Mouse (Mus musculus) midbrain, postnatal 0 days (tissue): ENCODE measurements around the gene Cfap54. TPM values are rescaled to one million over a fixed set of nuclear protein-coding genes. Genes with fewer than 3 reads are reported as not detected.
A peak's percentile ranks its signal among the peaks of the same experiment; 100 is the strongest.

Source experiments
- ATAC-seq: fragments of 200-750 bp; cut with Nextera tagmentation; 2 replicates; pipeline ENCODE4 v1.8.0; 2017; ENCODE audit warnings: moderate number of reproducible peaks, mild to moderate bottlenecking, moderate TSS enrichment, moderate library complexity; ENCODE audit not compliant: low FRiP score
- DNase-seq: peaks from one replicate; pipeline ENCODE4 v3.0.0-alpha.2; 2015; ENCODE audit warnings: low spot score
- H3K27ac ChIP-seq: fragments of 300-500 bp; sonication (generic); 2 replicates; pipeline ENCODE4 v1.5.1; 2014; ENCODE audit warnings: low read depth, mild to moderate bottlenecking, low read length, mixed read lengths
- H3K27me3 ChIP-seq: fragments of 300-500 bp; sonication (generic); 2 replicates; pipeline ENCODE4 v1.6.1; 2014; ENCODE audit warnings: low read length, control low read depth, mixed read lengths; ENCODE audit not compliant: insufficient read depth
- H3K36me3 ChIP-seq: fragments of 300-500 bp; sonication (generic); 2 replicates; pipeline ENCODE4 v1.6.1; 2014; ENCODE audit warnings: low read length, control low read depth, mixed read lengths; ENCODE audit not compliant: insufficient read depth
- H3K4me1 ChIP-seq: fragments of 300-500 bp; sonication (generic); 2 replicates; pipeline ENCODE4 v1.6.1; 2014; ENCODE audit warnings: mild to moderate bottlenecking, control low read depth, antibody characterized with exemption, low read length, mixed read lengths; ENCODE audit not compliant: insufficient read depth
- H3K4me2 ChIP-seq: fragments of 300-500 bp; sonication (generic); 2 replicates; pipeline ENCODE4 v1.6.1; 2014; ENCODE audit warnings: low read depth, mild to moderate bottlenecking, low read length, mixed read lengths; ENCODE audit not compliant: poor library complexity, severe bottlenecking
- H3K4me3 ChIP-seq: fragments of 300-500 bp; sonication (generic); 2 replicates; pipeline ENCODE4 v1.5.1; 2014; ENCODE audit warnings: low read depth, mild to moderate bottlenecking, low read length, moderate library complexity
- H3K9ac ChIP-seq: fragments of 300-500 bp; sonication (generic); replicated peaks from 2 replicates; pipeline ENCODE4 v1.6.1; 2014; ENCODE audit warnings: mild to moderate bottlenecking, low read length, moderate library complexity, mixed read lengths; ENCODE audit not compliant: poor library complexity, severe bottlenecking
- H3K9me3 ChIP-seq: fragments of 300-500 bp; sonication (generic); 2 replicates; pipeline ENCODE4 v1.6.1; 2016; ENCODE audit warnings: low read length, control low read depth
- CTCF ChIP-seq: IDR thresholded peaks from 2 replicates; pipeline ENCODE4 v1.5.1; 2016; ENCODE audit warnings: antibody characterized with exemption, mild to moderate bottlenecking
- WGBS: fragments of 180-500 bp; shearing (Covaris S2); extraction: QIAGEN DNeasy Blood & Tissue Kit; methylation state at CpG from one replicate; pipeline ENCODE4 v1.1.7; 2014; 5-methylcytosine and 5-hydroxymethylcytosine counted together
- polyA plus RNA-seq: library from polyadenylated mRNA; unstranded; fragments of >200 nt; fragmentation: Nextera tagmentation; extraction: Ambion mirVana; gene quantifications from 2 replicates; pipeline ENCODE4 v1.2.1, GENCODE M21; 2015
- total RNA-seq: library from RNA; depleted of rRNA; stranded (reverse); fragments of >200 nt; gene quantifications from 2 replicates; pipeline ENCODE4 v1.2.3, GENCODE M21; 2014

The Cfap54 gene
- total and polyA plus RNA-seq, 2 experiments from 2014 or later, result 4.2 to 4.9 TPM

DNA sequence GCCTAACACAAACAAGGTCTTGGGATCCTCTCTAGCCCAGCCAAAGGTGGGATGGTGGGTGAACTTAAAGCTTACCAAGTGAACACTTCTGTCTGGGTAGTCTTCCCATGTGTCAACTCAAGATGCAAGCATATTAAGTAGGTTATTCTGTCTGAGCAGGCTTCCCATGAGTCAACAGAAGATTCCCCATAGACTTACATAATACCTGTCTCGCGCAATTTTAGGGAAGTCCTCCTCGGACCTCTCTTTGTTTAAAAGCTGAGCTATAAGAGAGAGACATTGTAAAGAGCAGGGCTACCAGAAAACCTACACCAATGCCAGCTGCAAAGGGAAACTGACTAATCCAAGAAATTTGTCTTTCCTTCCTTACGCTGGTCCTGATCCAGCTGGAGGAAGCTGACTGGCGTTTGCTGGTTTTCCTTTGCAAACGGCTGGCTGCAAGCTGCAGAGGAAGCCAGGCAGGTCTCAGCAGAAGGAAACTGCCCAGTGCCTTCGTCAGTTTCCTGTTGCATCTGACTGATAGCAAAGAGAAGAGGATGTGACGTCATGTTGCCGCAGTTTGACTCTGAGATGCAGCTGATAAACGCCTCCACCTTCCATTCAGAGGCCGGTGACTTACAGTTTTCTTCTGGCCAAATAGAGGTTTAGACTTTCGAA is 42.7 kb upstream of the Cfap54 start:
- no peak for ATAC-seq
- 81% methylated on average over 12 of the region's 12 CpGs for WGBS
- no peak overlapping the region for H3K4me2 ChIP-seq
- TF ChIP-seq CTCF, result no peak
- H3K4me1 ChIP-seq, result no peaks in the 10 kb centered on the region
- H3K4me3 ChIP-seq, result no peak overlapping the region
- no peak overlapping the region for H3K9ac ChIP-seq
- H3K27me3 ChIP-seq, result no peaks in the 10 kb centered on the region
- no peaks in the 10 kb centered on the region for H3K9me3 ChIP-seq
- no peak overlapping the region for H3K27ac ChIP-seq
- DNase-seq, result peak; percentile 19
- no peaks in the 10 kb centered on the region for H3K36me3 ChIP-seq

DNA sequence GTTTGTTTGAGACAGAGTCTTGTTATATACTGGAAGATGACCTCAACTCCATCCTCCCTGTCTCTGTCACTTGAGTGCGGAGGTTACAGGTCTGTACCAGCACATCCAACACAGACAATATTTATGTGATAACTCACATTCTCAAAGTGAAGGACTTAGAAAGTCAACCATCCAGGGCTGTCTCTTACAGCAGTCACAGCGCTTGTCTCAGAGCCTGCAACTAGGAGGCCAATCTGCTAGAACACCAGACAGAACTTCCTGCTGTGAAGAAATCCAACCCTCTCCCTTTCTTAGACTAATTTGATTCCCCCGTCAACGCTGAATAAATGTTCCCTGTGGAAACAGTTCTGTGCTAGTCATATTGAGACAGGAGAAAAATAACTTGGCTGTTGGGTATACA is 41.9 kb upstream of the Cfap54 start:
- no peak overlapping the region for H3K4me2 ChIP-seq
- H3K4me3 ChIP-seq, result no peak overlapping the region
- H3K9me3 ChIP-seq, result no peaks in the 10 kb centered on the region
- H3K9ac ChIP-seq, result no peak overlapping the region
- H3K27ac ChIP-seq, result no peak overlapping the region
- no peaks in the 10 kb centered on the region for H3K4me1 ChIP-seq
- 66% methylated on average over 4 of the region's 4 CpGs for WGBS
- ATAC-seq (no peak), DNase-seq (no peak)
- H3K36me3 ChIP-seq, result no peaks in the 10 kb centered on the region
- TF ChIP-seq CTCF, result no peak
- no peaks in the 10 kb centered on the region for H3K27me3 ChIP-seq

DNA sequence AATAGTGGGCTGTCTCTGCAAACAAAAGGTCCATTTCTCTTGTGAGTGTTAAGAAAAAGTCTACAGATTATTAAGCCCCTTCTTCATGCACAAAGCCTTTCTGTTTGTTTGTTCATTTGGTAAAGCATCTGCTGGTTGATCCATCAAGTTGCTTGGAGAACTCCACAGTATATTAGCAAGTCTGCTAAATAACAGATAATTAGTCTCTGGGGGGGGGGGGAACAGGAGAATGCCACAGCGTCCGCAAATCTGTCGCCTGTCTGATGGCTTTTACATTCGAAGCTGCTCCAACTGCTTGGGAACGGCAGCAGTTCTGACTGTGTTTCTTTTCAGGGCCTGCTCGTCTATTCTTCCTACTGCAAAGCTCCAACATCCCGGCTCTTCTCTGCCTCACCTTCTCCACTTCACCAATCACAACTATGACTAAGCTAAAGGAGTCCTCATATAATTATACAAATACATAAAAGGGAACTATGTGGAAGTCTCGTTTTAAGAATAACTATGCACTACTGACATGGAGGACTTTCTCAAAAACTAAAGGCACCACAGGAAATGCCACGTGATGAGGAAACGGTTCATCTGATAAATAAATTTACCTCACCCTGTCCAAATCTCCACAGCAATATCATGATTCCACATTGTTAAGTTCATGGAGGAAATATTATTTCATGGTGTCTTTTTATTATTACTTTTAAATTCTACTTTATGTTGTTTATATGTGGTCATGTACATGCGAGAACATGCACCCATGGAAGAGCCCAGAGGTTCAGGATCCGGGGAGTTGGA is 41.2 kb upstream of the Cfap54 start:
- Histone ChIP-seq H3K9ac (no peak overlapping the region), H3K27ac (no peak overlapping the region), H3K4me1 (no peaks in the 10 kb centered on the region), H3K36me3 (no peaks in the 10 kb centered on the region), H3K27me3 (no peaks in the 10 kb centered on the region), H3K9me3 (no peaks in the 10 kb centered on the region), H3K4me3 (no peak overlapping the region), H3K4me2 (no peak overlapping the region)
- ATAC-seq (no peak), DNase-seq (no peak)
- no peak for TF ChIP-seq CTCF
- 64% methylated on average over 12 of the region's 12 CpGs for WGBS

DNA sequence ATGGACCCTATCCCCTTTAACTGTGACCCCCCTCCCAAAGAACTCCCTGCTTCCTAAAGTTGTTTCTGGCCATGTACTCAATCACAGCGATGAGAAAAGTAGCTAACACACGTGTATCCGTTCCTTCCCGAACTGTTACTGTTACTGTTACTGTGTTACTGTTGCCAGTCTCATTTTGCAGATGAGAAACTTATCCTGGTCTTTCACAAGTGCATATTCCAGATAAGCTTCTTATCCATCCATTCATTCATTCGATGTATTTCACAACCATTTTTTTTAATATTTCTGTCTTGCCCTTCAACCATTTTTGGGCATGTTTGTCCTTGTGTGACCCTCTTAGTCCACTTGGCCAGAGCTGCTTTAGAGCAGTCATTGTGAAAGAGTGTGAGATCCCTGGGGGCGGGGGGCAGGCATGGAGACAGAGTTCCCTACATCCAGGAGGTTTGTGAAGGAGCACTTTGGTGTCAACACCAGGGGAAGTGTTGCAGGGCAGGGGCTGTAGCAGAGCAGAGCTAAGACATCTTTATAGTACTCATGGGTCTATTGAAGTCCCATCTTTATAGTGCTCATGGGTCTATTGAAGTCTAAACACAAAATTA is 39.9 kb upstream of the Cfap54 start:
- 90% methylated on average over 6 of the region's 6 CpGs for WGBS
- no peak for TF ChIP-seq CTCF
- ATAC-seq (no peak), DNase-seq (no peak)
- Histone ChIP-seq H3K4me1 (no peaks in the 10 kb centered on the region), H3K27ac (no peak overlapping the region), H3K9me3 (no peaks in the 10 kb centered on the region), H3K36me3 (no peaks in the 10 kb centered on the region), H3K27me3 (no peaks in the 10 kb centered on the region), H3K4me3 (no peak overlapping the region), H3K9ac (no peak overlapping the region), H3K4me2 (no peak overlapping the region)

DNA sequence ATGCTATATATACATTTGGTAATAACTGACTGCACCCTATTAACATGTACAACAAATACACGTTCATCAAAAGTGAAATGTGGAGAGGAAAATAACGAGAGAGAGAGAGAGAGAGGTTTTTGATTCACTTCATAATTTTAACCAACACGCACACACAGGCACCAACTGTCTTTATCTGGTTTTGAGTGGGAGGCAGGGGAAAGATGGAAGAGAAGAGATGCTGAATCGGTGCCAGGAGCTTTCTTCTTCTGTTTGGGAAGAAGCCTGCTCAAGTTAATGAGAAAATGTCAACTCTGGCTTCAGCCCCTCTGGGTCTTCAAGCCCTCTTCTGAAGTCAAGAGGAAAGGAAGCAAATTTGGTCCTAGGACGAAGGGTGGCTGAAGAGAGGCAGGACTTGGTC is 38.4 kb upstream of the Cfap54 start:
- Histone ChIP-seq H3K27ac (no peak overlapping the region), H3K4me1 (no peaks in the 10 kb centered on the region), H3K4me2 (no peak overlapping the region), H3K9me3 (no peaks in the 10 kb centered on the region), H3K9ac (no peak overlapping the region), H3K27me3 (no peaks in the 10 kb centered on the region), H3K36me3 (no peaks in the 10 kb centered on the region), H3K4me3 (no peak overlapping the region)
- no peak for TF ChIP-seq CTCF
- ATAC-seq (no peak), DNase-seq (no peak)
- WGBS, result 83% methylated on average over 5 of the region's 5 CpGs

DNA sequence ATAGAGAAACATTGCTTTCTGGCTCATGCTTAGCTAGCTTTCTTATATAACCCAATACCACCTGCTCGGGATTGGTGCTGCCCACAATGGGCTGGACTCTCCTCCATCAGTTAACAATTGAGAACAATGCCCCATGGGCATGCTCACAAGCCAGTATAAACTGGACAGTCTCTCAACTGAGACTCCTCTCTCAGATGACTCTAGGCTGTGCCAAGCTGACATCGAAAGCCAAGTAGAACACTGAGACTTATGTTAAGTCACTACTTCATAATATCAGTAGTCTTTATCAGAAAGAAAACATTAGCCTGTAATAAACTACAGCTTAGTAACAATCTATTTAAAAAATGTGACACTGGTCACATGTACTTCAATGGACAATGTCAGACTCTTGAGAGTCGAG is 35.2 kb upstream of the Cfap54 start:
- no peak for TF ChIP-seq CTCF
- Histone ChIP-seq H3K27me3 (no peaks in the 10 kb centered on the region), H3K4me1 (no peaks in the 10 kb centered on the region), H3K9ac (no peak overlapping the region), H3K27ac (no peak overlapping the region), H3K4me3 (no peak overlapping the region), H3K36me3 (no peaks in the 10 kb centered on the region), H3K4me2 (no peak overlapping the region), H3K9me3 (no peaks in the 10 kb centered on the region)
- DNase-seq (no peak), ATAC-seq (no peak)
- 87% methylated on average over 3 of the region's 3 CpGs for WGBS
